Mouse (Mus musculus) ES-E14 (cell line): Measurements from ENCODE around the gene Kcmf1. TPM values are rescaled to one million over a fixed set of nuclear protein-coding genes. Genes with fewer than 3 reads are reported as not detected.
A peak's percentile ranks its signal among the peaks of the same experiment; 100 is the strongest.

ENCODE experiments used
- DNase-seq: peaks from one replicate; pipeline ENCODE4 v3.0.0-alpha.2; 2013; ENCODE audit warnings: low read depth, low spot score
- H3K27ac ChIP-seq: 2 replicates; pipeline ENCODE4 v1.5.1; 2012; ENCODE audit warnings: low read depth, mild to moderate bottlenecking, low read length, moderate library complexity, mixed read lengths; ENCODE audit not compliant: poor library complexity, insufficient read depth, severe bottlenecking
- H3K36me3 ChIP-seq: 2 replicates; pipeline ENCODE4 v1.6.1; 2012; ENCODE audit warnings: mild to moderate bottlenecking, low read length, moderate library complexity, mixed read lengths; ENCODE audit not compliant: control insufficient read depth, poor library complexity, insufficient read depth, severe bottlenecking
- H3K4me1 ChIP-seq, 2 experiments: fragments of 150-350 bp in 1 of 2; sonication (generic) in 1 of 2; 2 replicates each; pipeline ENCODE4 v1.6.1; 2012; ENCODE audit warnings: low read length in 2 of 2, mild to moderate bottlenecking in 1 of 2, mixed read lengths in 1 of 2; ENCODE audit not compliant: control insufficient read depth in 2 of 2, insufficient read depth in 2 of 2, poor library complexity in 1 of 2
- H3K4me3 ChIP-seq, 2 experiments: fragments of 150-350 bp in 1 of 2; sonication (generic) in 1 of 2; 2 replicates each; pipeline ENCODE4 v1.5.1; 2012; ENCODE audit warnings: low read length in 2 of 2, low read depth in 1 of 2, mild to moderate bottlenecking in 1 of 2, mixed read lengths in 1 of 2; ENCODE audit not compliant: insufficient read depth in 1 of 2, poor library complexity in 1 of 2, severe bottlenecking in 1 of 2
- H3K9ac ChIP-seq: 2 replicates; pipeline ENCODE4 v1.6.1; 2012; ENCODE audit warnings: low read depth, mild to moderate bottlenecking, low read length, mixed read lengths; ENCODE audit not compliant: poor library complexity, insufficient read depth, severe bottlenecking
- H3K9me3 ChIP-seq: fragments of 150-350 bp; sonication (generic); 2 replicates; pipeline ENCODE4 v1.6.1; 2012; ENCODE audit warnings: low read depth, mild to moderate bottlenecking, low read length; ENCODE audit not compliant: control insufficient read depth, insufficient read depth
- CHD2 ChIP-seq: IDR thresholded peaks from 2 replicates; pipeline ENCODE4 v1.6.1; 2014; ENCODE audit warnings: mild to moderate bottlenecking, low read depth, low read length, inconsistent platforms
- HCFC1 ChIP-seq: IDR thresholded peaks from 2 replicates; pipeline ENCODE4 v1.6.1; 2012; ENCODE audit warnings: low read length, inconsistent platforms, borderline replicate concordance; ENCODE audit not compliant: insufficient read depth
- MAFK ChIP-seq: IDR thresholded peaks from 2 replicates; pipeline ENCODE4 v1.6.1; 2014; ENCODE audit warnings: mild to moderate bottlenecking, low read depth, low read length, inconsistent platforms; ENCODE audit not compliant: insufficient read depth
- ZC3H11A ChIP-seq: IDR thresholded peaks from 2 replicates; pipeline ENCODE4 v1.6.1; 2012; ENCODE audit warnings: low read depth, mild to moderate bottlenecking, inconsistent platforms, low read length, borderline replicate concordance
- ZNF384 ChIP-seq: IDR thresholded peaks from 2 replicates; pipeline ENCODE4 v1.6.1; 2012; ENCODE audit warnings: low read depth, low read length, inconsistent platforms
- in situ Hi-C, 2 experiments: fragments of 600-800 bp; cut with MboI; formaldehyde crosslinking; loops; one replicate each; pipeline ENCODE4 v1.15.1; 2025; ENCODE audit warnings: low sequenced_read_pairs in 2 of 2, inconsistent platforms in 1 of 2; ENCODE audit not compliant: unreplicated experiment in 2 of 2
- total RNA-seq: library from RNA; depleted of rRNA; stranded (reverse); fragments of 300-350 nt; gene quantifications from 2 replicates; pipeline ENCODE4 v1.2.3, GENCODE M21; 2012

The Kcmf1 gene
- total RNA-seq, 1 experiment, result 122 TPM

DNA sequence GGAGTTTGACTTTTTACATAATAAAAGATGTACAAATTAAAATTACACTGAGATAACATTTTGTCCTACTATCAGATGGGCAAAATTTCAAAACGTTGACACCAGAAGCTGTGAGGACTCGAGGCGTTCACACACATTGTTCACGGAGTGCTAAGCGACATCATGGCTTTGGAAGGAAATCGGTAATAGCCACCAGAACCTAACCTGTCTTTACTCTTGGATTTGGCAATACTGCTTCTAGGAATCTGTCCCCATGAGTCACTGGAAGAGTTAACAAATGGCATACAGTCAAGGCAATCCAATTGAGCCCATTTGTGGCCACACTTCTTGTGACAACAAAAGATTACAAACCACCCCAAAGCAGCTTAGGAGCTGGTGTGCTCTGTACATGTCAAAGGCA is 96.1 kb downstream of the Kcmf1 start:
- no peaks in the 10 kb centered on the region for H3K9me3 ChIP-seq
- no peak for DNase-seq
- TF ChIP-seq ZC3H11A (no peak), CHD2 (no peak), HCFC1 (no peak), MAFK (no peak), ZNF384 (no peak)
- in situ Hi-C loops, result no loop called here
- H3K9ac ChIP-seq, result no peak overlapping the region
- H3K36me3 ChIP-seq, result no peaks in the 10 kb centered on the region
- H3K4me1 ChIP-seq, result peaks cover 1 to 3% of the 10 kb centered on the region in 2 experiments; a peak in 2 of 4 replicates
- no peak overlapping the region for H3K27ac ChIP-seq
- no peak overlapping the region for H3K4me3 ChIP-seq

DNA sequence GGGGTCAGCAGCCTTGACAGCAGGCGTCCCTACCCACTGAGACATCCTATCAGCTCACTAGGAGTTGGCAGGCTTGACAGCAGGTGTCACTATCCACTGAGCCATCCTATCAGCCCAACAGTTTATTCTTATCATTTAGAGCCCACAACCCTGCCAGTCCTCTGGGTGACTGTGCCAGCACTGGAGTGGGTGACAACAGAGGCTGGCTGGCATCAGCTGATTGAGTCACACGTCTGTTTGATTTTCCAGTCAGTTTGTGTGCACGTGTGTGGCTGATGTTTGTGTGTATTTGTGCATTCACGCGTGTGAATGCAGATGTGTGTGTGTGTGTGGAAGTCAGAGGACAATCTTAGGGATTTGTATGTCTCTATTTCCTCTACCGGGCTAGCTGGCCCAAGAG is 97.7 kb downstream of the Kcmf1 start:
- in situ Hi-C loops, result no loop called here

DNA sequence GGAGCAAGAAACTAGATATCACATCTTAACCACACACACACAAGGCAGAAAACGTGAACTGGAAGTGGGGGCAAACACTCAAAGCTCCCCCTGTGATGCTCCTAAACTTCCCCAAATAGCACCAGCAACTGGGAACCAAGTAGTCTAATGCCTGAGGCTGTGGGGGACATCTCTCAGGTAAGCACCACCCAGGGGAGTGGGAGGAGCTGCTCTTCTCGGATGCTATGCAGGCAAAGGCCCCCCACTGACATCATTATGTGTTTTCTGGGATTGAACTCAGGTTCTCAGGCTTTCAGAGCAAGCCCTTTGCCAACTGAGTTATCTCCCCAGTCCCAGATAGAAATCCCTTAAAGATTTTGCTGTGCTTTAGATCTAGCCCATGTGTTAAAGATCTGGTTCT is 99.1 kb downstream of the Kcmf1 start:
- Histone ChIP-seq H3K9me3 (no peaks in the 10 kb centered on the region), H3K9ac (no peak overlapping the region), H3K36me3 (no peaks in the 10 kb centered on the region), H3K4me1 (peaks cover 1 to 3% of the 10 kb centered on the region in 2 experiments; a peak in 2 of 4 replicates), H3K27ac (no peak overlapping the region), H3K4me3 (no peak overlapping the region)
- in situ Hi-C loops, result no loop called here
- DNase-seq, result no peak
- TF ChIP-seq CHD2, result no peak
- TF ChIP-seq MAFK, result no peak
- no peak for TF ChIP-seq HCFC1
- TF ChIP-seq ZC3H11A, result no peak
- no peak for TF ChIP-seq ZNF384

More for the DNA sequence above, 97.7 kb downstream of the Kcmf1 start:
- H3K4me3 ChIP-seq, result no peak overlapping the region
- no peaks in the 10 kb centered on the region for H3K36me3 ChIP-seq
- no peak for DNase-seq
- H3K9me3 ChIP-seq, result no peaks in the 10 kb centered on the region
- no peak overlapping the region for H3K27ac ChIP-seq
- no peak overlapping the region for H3K9ac ChIP-seq
- no peak for TF ChIP-seq ZC3H11A
- H3K4me1 ChIP-seq, result peaks cover 0 to 1% of the 10 kb centered on the region in 2 experiments; a peak in 1 of 4 replicates

DNA sequence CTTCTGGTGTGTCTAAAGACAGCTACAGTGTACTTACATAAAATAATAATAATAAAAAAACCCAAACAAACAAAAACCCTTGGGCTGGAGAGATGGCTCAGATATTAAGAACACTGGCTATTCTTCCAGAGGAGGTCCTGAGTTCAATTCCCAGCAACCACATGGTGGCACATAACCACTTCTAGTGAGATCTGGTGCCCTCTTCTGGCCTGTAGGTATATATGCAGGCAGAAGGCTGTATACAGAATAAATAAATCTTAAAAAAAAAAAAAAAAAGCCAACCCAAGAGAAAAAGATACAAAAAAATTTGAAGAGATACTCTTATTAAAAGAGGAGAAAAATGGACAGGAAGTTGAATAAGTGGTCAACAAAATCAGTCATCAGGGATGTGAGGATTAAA is 102.0 kb downstream of the Kcmf1 start:
- TF ChIP-seq ZC3H11A (no peak; the same call in 1 of the 2 replicates), ZNF384 (peak; percentile 89)
- no peak for DNase-seq
- in situ Hi-C loops, result no loop called here
- Histone ChIP-seq H3K9me3 (no peaks in the 10 kb centered on the region), H3K4me3 (no peak overlapping the region), H3K27ac (no peak overlapping the region), H3K4me1 (peaks cover 4 to 6% of the 10 kb centered on the region in 2 experiments; a peak in 2 of 4 replicates), H3K9ac (no peak overlapping the region), H3K36me3 (no peaks in the 10 kb centered on the region)

DNA sequence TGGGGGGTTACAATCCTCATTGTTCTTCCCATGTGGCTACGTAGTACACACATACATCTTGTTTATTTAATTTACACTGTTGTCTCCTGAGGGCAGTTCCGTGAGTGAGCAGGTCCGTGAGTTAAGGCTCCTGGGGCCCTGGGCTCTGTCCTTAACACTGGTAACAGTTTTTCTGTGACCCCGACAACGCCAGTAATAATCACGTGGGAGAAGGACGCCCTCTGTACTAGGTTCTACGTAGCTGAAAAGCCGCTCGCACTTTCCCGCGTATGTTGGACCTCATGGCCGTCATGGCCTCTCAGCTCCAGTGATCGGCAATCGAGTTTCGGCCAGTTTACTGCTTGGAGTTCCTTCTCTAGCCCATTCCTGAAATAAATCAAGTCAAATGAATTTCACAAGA is 104.3 kb downstream of the Kcmf1 start:
- in situ Hi-C loops, result no loop called here
- Histone ChIP-seq H3K9me3 (no peaks in the 10 kb centered on the region), H3K27ac (peak overlapping the region; percentile 65), H3K36me3 (no peaks in the 10 kb centered on the region), H3K9ac (peak overlapping the region; percentile 48; the same call in 1 of the 2 replicates), H3K4me1 (peaks cover 4% of the 10 kb centered on the region in 2 experiments; a peak in 2 of 4 replicates), H3K4me3 (peak overlapping the region; percentile 13 to 16; a peak in 2 of 4 replicates)
- TF ChIP-seq ZNF384 (no peak), ZC3H11A (no peak), HCFC1 (no peak), CHD2 (no peak), MAFK (no peak)
- no peak for DNase-seq
